Mouse (Mus musculus) lung, postnatal 10 days (tissue): ENCODE measurements around the gene Ighmbp2.
"Not testable (repeated sequence)": the region's sequence is repeated elsewhere in the genome, so short reads cannot be mapped to it uniquely, and the experiment has no call there.

Source experiments
- DNase-seq: peaks from one replicate; pipeline ENCODE4 v3.0.0; 2021

Ighmbp2 gene

GRCm38 (mm10) chr19:3275744-3276365 lies 7.0 kb downstream of the Ighmbp2 start:
- no peak for DNase-seq

- DNase-seq = no peak
Measured at GRCm38 (mm10) chr19:3273331-3273730, 9.5 kb downstream of the Ighmbp2 start.

- DNase-seq = no peak
Measured at GRCm38 (mm10) chr19:3271366-3271765, 11.5 kb downstream of the Ighmbp2 start.

GRCm38 (mm10) chr19:3269803-3270202 lies 13.0 kb downstream of the Ighmbp2 start:
- DNase-seq = no peak

- no peak for DNase-seq
Measured at GRCm38 (mm10) chr19:3269279-3269678, 13.5 kb downstream of the Ighmbp2 start.

GRCm38 (mm10) chr19:3268218-3268980 lies 14.4 kb downstream of the Ighmbp2 start:
- DNase-seq = no peak

- DNase-seq = no peak
Measured at GRCm38 (mm10) chr19:3267340-3267739, 15.5 kb downstream of the Ighmbp2 start.

- no peak for DNase-seq
Measured at GRCm38 (mm10) chr19:3266676-3267075, 16.1 kb downstream of the Ighmbp2 start.

- no peak for DNase-seq
Measured at GRCm38 (mm10) chr19:3266136-3266535, 16.7 kb downstream of the Ighmbp2 start.

- no peak for DNase-seq
Measured at GRCm38 (mm10) chr19:3265180-3265579, 17.6 kb downstream of the Ighmbp2 start.

- no peak for DNase-seq
Measured at GRCm38 (mm10) chr19:3264348-3264747, 18.5 kb downstream of the Ighmbp2 start.

- no peak for DNase-seq
Measured at GRCm38 (mm10) chr19:3261764-3262525, 20.9 kb downstream of the Ighmbp2 start.

- DNase-seq = no peak
Measured at GRCm38 (mm10) chr19:3261336-3261735, 21.5 kb downstream of the Ighmbp2 start.

GRCm38 (mm10) chr19:3260591-3260990 lies 22.2 kb downstream of the Ighmbp2 start:
- no peak for DNase-seq

- DNase-seq = no peak
Measured at GRCm38 (mm10) chr19:3260016-3260415, 22.8 kb downstream of the Ighmbp2 start.

GRCm38 (mm10) chr19:3225261-3225660 lies 57.6 kb downstream of the Ighmbp2 start:
- not testable (repeated sequence) for DNase-seq

- DNase-seq = not testable (repeated sequence)
Measured at GRCm38 (mm10) chr19:3214937-3215336, 67.9 kb downstream of the Ighmbp2 start.
